Mouse (Mus musculus) midbrain, embryonic 12.5 days (tissue): Measurements from ENCODE around the gene Hist2h3c1. TPM values are rescaled to one million over a fixed set of nuclear protein-coding genes. Genes with fewer than 3 reads are reported as not detected.
A peak's percentile ranks its signal among the peaks of the same experiment; 100 is the strongest.
"Not testable (repeated sequence)": the region's sequence is repeated elsewhere in the genome, so short reads cannot be mapped to it uniquely, and the experiment has no call there.

ENCODE experiments used
- ATAC-seq: fragments of 200-750 bp; cut with Nextera tagmentation; 2 replicates; pipeline ENCODE4 v1.8.0; 2017; ENCODE audit warnings: low read depth, moderate TSS enrichment, moderate library complexity; ENCODE audit not compliant: low FRiP score
- H3K27ac ChIP-seq: fragments of 300-500 bp; sonication (generic); replicated peaks from 2 replicates; pipeline ENCODE4 v1.5.1; 2016; ENCODE audit warnings: mild to moderate bottlenecking
- H3K27me3 ChIP-seq: fragments of 300-500 bp; sonication (generic); 2 replicates; pipeline ENCODE4 v1.6.1; 2016; ENCODE audit warnings: mild to moderate bottlenecking
- H3K36me3 ChIP-seq: fragments of 300-500 bp; sonication (generic); 2 replicates; pipeline ENCODE4 v1.6.1; 2016
- H3K4me1 ChIP-seq: fragments of 300-500 bp; sonication (generic); 2 replicates; pipeline ENCODE4 v1.6.1; 2016
- H3K4me2 ChIP-seq: fragments of 300-500 bp; sonication (generic); replicated peaks from 2 replicates; pipeline ENCODE4 v1.6.1; 2016; ENCODE audit warnings: mild to moderate bottlenecking, moderate library complexity
- H3K4me3 ChIP-seq: fragments of 300-500 bp; sonication (generic); 2 replicates; pipeline ENCODE4 v1.5.1; 2016; ENCODE audit warnings: mild to moderate bottlenecking
- H3K9ac ChIP-seq: fragments of 300-500 bp; sonication (generic); replicated peaks from 2 replicates; pipeline ENCODE4 v1.6.1; 2016; ENCODE audit warnings: mild to moderate bottlenecking, moderate library complexity
- H3K9me3 ChIP-seq: fragments of 300-500 bp; sonication (generic); 2 replicates; pipeline ENCODE4 v1.6.1; 2016; ENCODE audit warnings: mild to moderate bottlenecking
- WGBS: fragments of 180-500 bp; shearing (Covaris S2); methylation state at CpG from one replicate; pipeline ENCODE4 v1.1.7; 2016; 5-methylcytosine and 5-hydroxymethylcytosine counted together
- polyA plus RNA-seq: library from polyadenylated mRNA; unstranded; fragments of >200 nt; fragmentation: Nextera tagmentation; extraction: Ambion mirVana; gene quantifications from 2 replicates; pipeline ENCODE4 v1.2.1, GENCODE M21; 2016

The Hist2h3c1 gene
- polyA plus RNA-seq, 1 experiment from 2014 or later = 1.4 TPM

DNA sequence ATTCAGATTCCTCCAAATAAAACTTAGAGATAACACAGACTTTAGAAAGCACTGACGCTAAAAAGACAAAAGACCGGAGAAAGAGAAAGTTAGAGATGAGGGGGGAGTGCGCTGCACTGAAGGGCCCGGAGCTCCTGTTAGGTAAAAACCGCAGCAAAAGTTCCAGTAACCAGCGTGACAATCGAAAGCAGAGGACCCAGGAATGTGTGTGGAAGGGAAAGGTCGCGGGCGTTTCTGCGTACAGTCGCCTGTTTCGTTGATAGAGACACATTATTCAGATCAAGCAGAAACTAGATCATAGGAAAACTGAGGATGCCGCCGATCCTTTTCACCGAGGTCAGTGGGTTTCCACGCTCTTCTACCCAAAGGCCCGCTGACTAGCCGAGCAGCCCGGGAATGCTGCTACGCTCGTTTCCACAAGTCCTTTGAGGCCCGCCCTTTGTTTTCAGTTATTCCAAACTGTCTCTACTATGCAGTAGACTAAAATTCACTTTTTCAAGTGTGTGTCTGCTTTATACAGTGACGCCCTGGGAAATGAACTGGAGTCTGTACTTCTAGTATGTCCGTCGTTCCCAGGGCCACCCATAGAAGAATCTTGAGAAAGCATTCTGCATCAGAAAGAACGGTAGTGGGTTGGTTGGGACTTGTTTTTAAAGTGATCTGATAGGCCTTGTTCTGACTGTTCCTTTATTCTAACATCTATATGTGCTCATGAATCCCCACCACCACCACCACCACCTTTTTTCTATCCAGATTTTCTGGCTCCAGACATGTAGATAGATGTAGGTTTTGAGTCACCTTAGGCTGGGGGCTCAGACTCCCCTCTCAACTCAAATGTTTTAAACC lies 17.3 kb downstream of the Hist2h3c1 start:
- ATAC-seq = peak; percentile 11; the same call in 1 of the 2 replicates
- no peaks in the 10 kb centered on the region for H3K36me3 ChIP-seq
- H3K4me1 ChIP-seq = peaks cover 35% of the 10 kb centered on the region
- H3K27ac ChIP-seq = peak overlapping the region; percentile 98
- no peaks in the 10 kb centered on the region for H3K27me3 ChIP-seq
- H3K4me3 ChIP-seq = peak overlapping the region; percentile 57
- no peaks in the 10 kb centered on the region for H3K9me3 ChIP-seq
- 5% methylated on average over 27 of the region's 27 CpGs for WGBS
- H3K9ac ChIP-seq = peak overlapping the region; percentile 66
- H3K4me2 ChIP-seq = peak overlapping the region; percentile 85

DNA sequence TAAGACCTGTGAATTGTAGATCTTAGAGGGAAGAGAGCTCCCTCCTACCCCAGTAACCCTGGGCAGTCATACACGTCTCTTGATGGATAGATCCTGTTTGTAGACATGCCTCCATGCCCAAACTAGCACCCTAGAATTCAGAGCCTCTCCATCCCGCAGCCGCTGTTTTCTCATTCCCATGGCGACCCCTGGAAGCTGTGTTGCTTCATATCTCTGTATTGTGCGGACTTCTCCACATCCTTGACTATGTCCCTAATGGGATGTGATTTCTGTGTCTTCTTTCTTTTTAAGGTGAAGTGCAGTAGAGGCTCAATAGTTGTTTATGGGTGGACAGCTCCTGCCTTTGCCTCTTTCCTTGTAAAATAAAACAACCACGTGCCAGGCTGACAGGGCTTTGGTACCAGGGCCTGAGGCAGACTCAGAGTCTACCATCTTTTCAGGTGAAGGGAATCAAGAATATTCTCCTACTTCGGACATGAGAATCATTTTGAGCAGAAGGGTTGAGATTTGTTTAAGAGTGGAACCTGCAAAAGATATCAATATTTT lies 18.0 kb downstream of the Hist2h3c1 start:
- no peaks in the 10 kb centered on the region for H3K36me3 ChIP-seq
- 72% methylated on average over 7 of the region's 7 CpGs for WGBS
- peak overlapping the region; percentile 57 for H3K4me3 ChIP-seq
- peaks cover 35% of the 10 kb centered on the region for H3K4me1 ChIP-seq
- H3K4me2 ChIP-seq = peak overlapping the region; percentile 85
- peak overlapping the region; percentile 98 for H3K27ac ChIP-seq
- no peaks in the 10 kb centered on the region for H3K27me3 ChIP-seq
- peak overlapping the region; percentile 66; the same call in 1 of the 2 replicates for H3K9ac ChIP-seq
- ATAC-seq = no peak
- H3K9me3 ChIP-seq = no peaks in the 10 kb centered on the region

DNA sequence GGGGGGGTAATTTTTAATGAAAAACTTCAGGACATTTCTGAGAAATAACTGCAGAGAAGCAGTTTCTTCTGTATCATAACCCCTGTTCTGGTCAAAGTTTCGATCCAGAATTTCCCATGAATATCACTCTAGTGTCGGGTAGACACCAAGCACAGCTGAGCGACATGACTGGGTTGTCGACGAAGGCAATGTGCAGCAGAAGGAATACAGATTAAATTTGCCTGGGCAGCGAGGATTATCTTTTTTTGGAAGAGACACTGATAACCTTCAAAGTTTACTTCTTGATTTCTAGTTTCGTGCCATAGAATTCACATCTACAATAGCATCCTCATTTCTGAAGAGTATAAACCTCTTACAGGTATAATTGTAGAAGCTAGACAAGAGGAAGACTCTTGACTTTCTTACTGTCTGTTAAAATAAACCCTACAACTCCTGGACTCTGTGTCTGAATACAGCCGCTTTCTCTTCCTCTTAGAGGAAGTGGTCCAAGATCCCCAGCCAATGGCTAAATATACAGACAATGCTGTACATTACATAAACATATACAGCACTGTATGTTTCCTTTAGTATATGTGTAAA lies 19.7 kb downstream of the Hist2h3c1 start:
- WGBS = 91% methylated on average over 8 of the region's 8 CpGs
- ATAC-seq = no peak

GRCm38 (mm10) chr3:96267541-96267940 lies 21.1 kb downstream of the Hist2h3c1 start:
- no peak for ATAC-seq
- Histone ChIP-seq H3K4me1 (peaks cover 25% of the 10 kb centered on the region), H3K36me3 (no peaks in the 10 kb centered on the region), H3K27me3 (no peaks in the 10 kb centered on the region), H3K9me3 (no peaks in the 10 kb centered on the region), H3K9ac (no peak overlapping the region), H3K4me3 (no peak overlapping the region), H3K4me2 (no peak overlapping the region), H3K27ac (peak overlapping the region; percentile 86)
- 81% methylated on average over 4 of the region's 4 CpGs for WGBS

More for the DNA sequence above, 19.7 kb downstream of the Hist2h3c1 start:
- Histone ChIP-seq H3K27ac (no peak overlapping the region), H3K4me2 (no peak overlapping the region), H3K4me3 (no peak overlapping the region), H3K9me3 (no peaks in the 10 kb centered on the region), H3K27me3 (no peaks in the 10 kb centered on the region), H3K4me1 (peaks cover 35% of the 10 kb centered on the region), H3K9ac (no peak overlapping the region), H3K36me3 (no peaks in the 10 kb centered on the region)

DNA sequence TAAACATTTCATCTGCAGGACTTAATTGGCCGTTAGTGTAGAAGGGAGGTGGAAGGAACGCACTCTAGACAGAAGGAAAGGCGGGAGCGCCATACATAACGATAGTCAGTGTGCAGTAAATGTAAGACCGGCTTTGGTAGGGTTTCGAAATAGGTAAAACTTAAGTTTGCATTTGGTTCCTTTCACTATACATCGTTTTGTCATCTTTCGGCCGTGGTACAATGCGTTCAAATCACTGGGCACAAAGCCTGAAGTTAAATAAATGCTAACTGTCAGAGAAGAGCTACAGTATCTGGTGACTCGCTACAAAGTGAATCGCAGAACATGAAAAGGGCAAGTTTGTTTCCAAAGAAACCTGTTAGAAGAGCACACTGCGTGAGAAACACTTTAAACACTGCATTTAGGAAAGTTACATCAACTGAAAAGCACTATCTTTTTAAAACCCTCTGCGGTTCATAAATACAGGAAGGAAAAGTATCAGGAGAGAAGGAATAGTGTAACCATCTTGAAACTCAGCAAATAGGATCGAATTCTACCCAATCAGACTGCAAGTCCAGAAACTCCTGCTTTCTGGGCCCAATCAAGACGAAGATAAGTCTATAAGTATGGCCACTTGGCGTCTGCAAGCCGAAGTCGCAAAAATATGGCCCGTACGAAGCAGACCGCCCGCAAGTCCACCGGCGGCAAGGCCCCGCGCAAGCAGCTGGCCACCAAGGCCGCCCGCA lies 21.7 kb downstream of the Hist2h3c1 start, which contains the start of gene Hist2h3b:
Gene Hist2h3b, plus strand, starts transcription at position 604 of the 725 bp plus-strand sequence.
- H3K4me2 ChIP-seq = peak within 1 kb of the TSS; percentile 80
- ATAC-seq = peak; percentile 76
- H3K4me1 ChIP-seq = peaks cover 23% of the 10 kb centered on the region
- no peaks in the 10 kb centered on the region for H3K27me3 ChIP-seq
- 24% methylated on average over 30 of the region's 30 CpGs for WGBS
- H3K36me3 ChIP-seq = no peaks in the 10 kb centered on the region
- no peaks in the 10 kb centered on the region for H3K9me3 ChIP-seq
- peak within 1 kb of the TSS; percentile 70 for H3K9ac ChIP-seq
- peak within 1 kb of the TSS; percentile 55 for H3K4me3 ChIP-seq
- peak within 1 kb of the TSS; percentile 96 for H3K27ac ChIP-seq

- peak overlapping the region; percentile 70 for H3K9ac ChIP-seq
- peak overlapping the region; percentile 96 for H3K27ac ChIP-seq
- H3K9me3 ChIP-seq, H3K27me3 ChIP-seq, H3K36me3 ChIP-seq: not testable (repeated sequence)
- H3K4me1 ChIP-seq = peaks cover 19% of the 10 kb centered on the region
- H3K4me3 ChIP-seq = peak overlapping the region; percentile 55
- ATAC-seq = peak; percentile 51
- WGBS = under 1% methylated on average over 15 of the region's 44 CpGs
- H3K4me2 ChIP-seq = peak overlapping the region; percentile 80
Observed at GRCm38 (mm10) chr3:96268776-96269378, 22.4 kb downstream of the Hist2h3c1 start.

DNA sequence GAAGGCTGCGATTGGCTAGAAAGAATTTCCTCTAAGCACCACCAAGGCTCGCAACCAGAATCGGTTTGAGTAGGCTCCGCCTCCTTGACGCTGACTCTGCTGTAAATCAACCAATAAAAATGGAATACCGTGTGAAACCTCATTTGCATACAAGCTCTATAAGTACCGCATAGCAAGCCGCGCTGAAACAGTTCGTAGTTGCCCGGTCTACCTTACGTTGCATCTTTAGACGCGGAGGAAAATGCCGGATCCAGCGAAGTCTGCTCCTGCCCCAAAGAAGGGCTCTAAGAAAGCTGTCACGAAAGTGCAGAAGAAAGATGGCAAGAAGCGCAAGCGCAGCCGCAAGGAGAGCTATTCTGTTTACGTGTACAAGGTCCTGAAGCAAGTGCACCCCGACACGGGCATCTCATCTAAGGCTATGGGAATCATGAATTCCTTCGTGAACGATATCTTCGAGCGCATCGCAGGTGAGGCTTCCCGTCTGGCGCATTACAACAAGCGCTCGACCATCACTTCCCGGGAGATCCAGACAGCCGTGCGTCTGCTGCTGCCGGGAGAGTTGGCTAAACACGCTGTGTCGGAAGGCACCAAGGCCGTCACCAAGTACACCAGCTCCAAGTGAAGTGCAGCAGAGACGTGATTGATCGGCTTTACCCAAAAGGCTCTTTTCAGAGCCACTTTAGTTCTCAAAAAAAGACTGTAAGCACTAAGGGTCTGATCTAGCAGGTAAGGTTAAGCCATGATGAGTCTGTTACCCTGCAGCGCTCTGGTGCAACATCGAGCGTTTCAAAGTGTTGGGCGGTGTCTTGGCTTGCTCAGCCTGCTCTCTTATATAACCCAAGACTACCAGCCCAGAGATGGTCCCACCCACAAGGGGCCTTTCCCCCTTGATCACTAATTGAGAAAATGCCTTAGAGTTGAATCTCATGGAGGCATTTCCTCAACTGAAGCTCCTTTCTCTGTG lies 23.3 kb downstream of the Hist2h3c1 start, which contains the start of gene Hist2h2bb:
Gene Hist2h2bb, plus strand, starts transcription at position 242 of the 964 bp plus-strand sequence.
- H3K27me3 ChIP-seq = no peaks in the 10 kb centered on the region
- WGBS = under 1% methylated on average over 45 of the region's 45 CpGs
- no peaks in the 10 kb centered on the region for H3K36me3 ChIP-seq
- no peaks in the 10 kb centered on the region for H3K9me3 ChIP-seq
- ATAC-seq = peak; percentile 96
- peak within 1 kb of the TSS; percentile 77 for H3K9ac ChIP-seq
- H3K4me3 ChIP-seq = peak within 1 kb of the TSS; percentile 55
- peak within 1 kb of the TSS; percentile 80 for H3K4me2 ChIP-seq
- peak within 1 kb of the TSS; percentile 96 for H3K27ac ChIP-seq
- H3K4me1 ChIP-seq = peaks cover 11% of the 10 kb centered on the region

DNA sequence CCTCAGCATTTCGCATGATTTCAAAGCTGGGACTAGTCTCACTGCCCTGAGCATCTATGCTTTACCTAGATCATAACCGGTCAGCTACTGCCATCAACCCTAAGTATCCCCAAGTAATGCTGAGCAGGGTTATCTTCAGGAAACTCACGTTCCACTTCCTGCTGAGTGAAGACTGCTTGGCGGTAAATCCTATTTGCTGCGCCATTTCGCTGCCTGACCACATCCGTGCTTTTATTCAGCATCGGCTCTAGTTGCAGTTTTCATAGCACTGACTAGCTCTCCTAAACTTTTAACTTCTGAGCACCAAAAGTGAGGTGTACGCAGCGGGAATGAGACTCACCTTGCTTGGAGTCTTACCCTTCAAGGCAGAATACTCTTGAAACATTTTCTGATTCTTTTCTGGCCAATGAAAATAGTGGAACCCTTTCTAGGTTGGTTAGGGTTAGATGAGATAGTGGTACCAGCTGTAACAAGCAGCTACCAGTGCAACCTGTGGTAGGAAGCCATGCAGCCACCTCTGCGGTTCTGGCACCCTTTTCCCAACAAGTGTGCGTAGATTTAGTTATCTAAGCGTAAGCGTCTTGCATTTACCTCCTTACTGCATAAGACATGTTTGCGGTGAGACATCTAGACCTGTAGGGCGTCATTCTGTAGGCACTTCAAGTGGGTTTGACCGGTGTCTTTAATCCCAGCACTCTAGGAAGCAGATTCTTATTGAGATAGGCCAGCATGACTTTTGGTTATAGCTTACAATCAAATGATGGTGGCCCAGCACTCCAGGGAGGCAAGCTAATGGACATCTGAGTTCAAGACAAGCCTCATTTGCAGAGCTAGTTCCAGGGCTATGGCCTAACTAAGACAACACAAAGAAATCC lies 27.3 kb downstream of the Hist2h3c1 start:
- ATAC-seq = no peak
- H3K4me3 ChIP-seq = no peak overlapping the region
- H3K9ac ChIP-seq = no peak overlapping the region
- no peaks in the 10 kb centered on the region for H3K9me3 ChIP-seq
- no peaks in the 10 kb centered on the region for H3K36me3 ChIP-seq
- 86% methylated on average over 17 of the region's 17 CpGs for WGBS
- peaks cover 12% of the 10 kb centered on the region; the same call in 1 of the 2 replicates for H3K27me3 ChIP-seq
- no peak overlapping the region for H3K4me2 ChIP-seq
- H3K27ac ChIP-seq = no peak overlapping the region
- H3K4me1 ChIP-seq = peaks cover 13% of the 10 kb centered on the region

GRCm38 (mm10) chr3:96277428-96277799 lies 30.9 kb downstream of the Hist2h3c1 start:
- H3K27ac ChIP-seq = peak overlapping the region; percentile 89
- peaks cover 25% of the 10 kb centered on the region for H3K27me3 ChIP-seq
- H3K4me3 ChIP-seq = peak overlapping the region; percentile 50
- peak overlapping the region; percentile 57 for H3K9ac ChIP-seq
- H3K9me3 ChIP-seq = no peaks in the 10 kb centered on the region
- ATAC-seq = no peak; the same call in 1 of the 2 replicates
- peak overlapping the region; percentile 80 for H3K4me2 ChIP-seq
- H3K36me3 ChIP-seq = no peaks in the 10 kb centered on the region
- 18% methylated on average over 8 of the region's 8 CpGs for WGBS
- peaks cover 13% of the 10 kb centered on the region for H3K4me1 ChIP-seq
